Mouse (Mus musculus) forebrain, postnatal 0 days (tissue): ENCODE results near the gene Gatad2a. TPM values are rescaled to one million over a fixed set of nuclear protein-coding genes. Genes with fewer than 3 reads are reported as not detected.
A peak's percentile ranks its signal among the peaks of the same experiment; 100 is the strongest.
"Not testable (repeated sequence)": the region's sequence is repeated elsewhere in the genome, so short reads cannot be mapped to it uniquely, and the experiment has no call there.

Source experiments
- ATAC-seq: fragments of 200-750 bp; cut with Nextera tagmentation; 2 replicates; pipeline ENCODE4 v1.8.0; 2017; ENCODE audit warnings: mild to moderate bottlenecking, moderate library complexity
- DNase-seq: peaks from one replicate; pipeline ENCODE4 v3.0.0-alpha.2; 2015
- H3K27ac ChIP-seq: fragments of 300-500 bp; sonication (generic); 2 replicates; pipeline ENCODE4 v1.5.1; 2014; ENCODE audit warnings: low read depth, mild to moderate bottlenecking, antibody characterized with exemption, low read length, moderate library complexity, mixed read lengths
- H3K27me3 ChIP-seq: fragments of 300-500 bp; sonication (generic); 2 replicates; pipeline ENCODE4 v1.6.1; 2014; ENCODE audit warnings: mild to moderate bottlenecking, low read length, mixed read lengths; ENCODE audit not compliant: insufficient read depth
- H3K36me3 ChIP-seq: fragments of 300-500 bp; sonication (generic); 2 replicates; pipeline ENCODE4 v1.6.1; 2014; ENCODE audit warnings: mild to moderate bottlenecking, moderate library complexity; ENCODE audit not compliant: insufficient read depth
- H3K4me1 ChIP-seq: fragments of 300-500 bp; sonication (generic); 2 replicates; pipeline ENCODE4 v1.6.1; 2014; ENCODE audit warnings: antibody characterized with exemption; ENCODE audit not compliant: insufficient read depth
- H3K4me2 ChIP-seq: fragments of 300-500 bp; sonication (generic); 2 replicates; pipeline ENCODE4 v1.6.1; 2014; ENCODE audit warnings: low read depth, mild to moderate bottlenecking, moderate library complexity
- H3K4me3 ChIP-seq: fragments of 300-500 bp; sonication (generic); 2 replicates; pipeline ENCODE4 v1.5.1; 2014; ENCODE audit warnings: low read depth, low read length, mixed read lengths
- H3K9ac ChIP-seq: fragments of 300-500 bp; sonication (generic); 2 replicates; pipeline ENCODE4 v1.6.1; 2014; ENCODE audit warnings: mild to moderate bottlenecking
- H3K9me3 ChIP-seq: fragments of 300-500 bp; sonication (generic); 2 replicates; pipeline ENCODE4 v1.6.1; 2016; ENCODE audit warnings: low read length
- CTCF ChIP-seq: sonication (generic); IDR thresholded peaks from 2 replicates; pipeline ENCODE4 v1.5.1; 2016; ENCODE audit warnings: antibody characterized with exemption, control low read depth, low read depth
- WGBS: fragments of 180-500 bp; shearing (Covaris S2); extraction: QIAGEN DNeasy Blood & Tissue Kit; methylation state at CpG from one replicate; pipeline ENCODE4 v1.1.7; 2014; 5-methylcytosine and 5-hydroxymethylcytosine counted together
- polyA plus RNA-seq: library from polyadenylated mRNA; unstranded; fragments of >200 nt; fragmentation: Nextera tagmentation; extraction: Ambion mirVana; gene quantifications from 2 replicates; pipeline ENCODE4 v1.2.1, GENCODE M21; 2015
- total RNA-seq: library from RNA; depleted of rRNA; stranded (reverse); fragments of >200 nt; gene quantifications from 2 replicates; pipeline ENCODE4 v1.2.3, GENCODE M21; 2014

Gene Gatad2a
- total and polyA plus RNA-seq, 2 experiments from 2014 or later: 24.9 to 27.8 TPM

DNA sequence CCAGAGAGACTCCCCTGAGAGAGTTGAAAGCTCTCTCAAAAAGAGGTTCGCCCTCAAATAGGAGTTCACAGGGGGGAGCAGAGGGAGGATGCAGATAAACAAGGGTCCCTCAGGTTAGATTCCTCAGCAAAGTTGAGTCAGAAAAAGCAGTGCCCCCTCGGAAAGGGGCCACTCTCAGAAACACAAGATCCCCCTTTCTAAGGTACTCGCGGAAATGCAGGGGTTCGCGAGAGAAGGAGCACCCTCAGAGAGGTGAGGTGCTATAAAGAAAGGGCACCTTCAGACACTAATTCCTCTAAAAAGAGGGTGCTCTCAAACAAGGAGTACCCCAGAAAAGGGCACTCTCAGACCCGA lies 785 bp downstream of the Gatad2a start:
- no peak for DNase-seq
- no peaks in the 10 kb centered on the region for H3K27me3 ChIP-seq
- no peak for TF ChIP-seq CTCF
- no peaks in the 10 kb centered on the region for H3K36me3 ChIP-seq
- 0% methylated on average over 7 of the region's 7 CpGs for WGBS
- H3K4me1 ChIP-seq: 0 out of 2 replicates have a peak, but pooled peaks cover 6% of the 10 kb centered on the region
- no peaks in the 10 kb centered on the region for H3K9me3 ChIP-seq
- H3K9ac ChIP-seq: peak overlapping the region; percentile 77
- H3K4me2 ChIP-seq: peak overlapping the region; percentile 83
- ATAC-seq: no peak
- H3K4me3 ChIP-seq: peak overlapping the region; percentile 83
- H3K27ac ChIP-seq: no peak overlapping the region; the same call in 1 of the 2 replicates

DNA sequence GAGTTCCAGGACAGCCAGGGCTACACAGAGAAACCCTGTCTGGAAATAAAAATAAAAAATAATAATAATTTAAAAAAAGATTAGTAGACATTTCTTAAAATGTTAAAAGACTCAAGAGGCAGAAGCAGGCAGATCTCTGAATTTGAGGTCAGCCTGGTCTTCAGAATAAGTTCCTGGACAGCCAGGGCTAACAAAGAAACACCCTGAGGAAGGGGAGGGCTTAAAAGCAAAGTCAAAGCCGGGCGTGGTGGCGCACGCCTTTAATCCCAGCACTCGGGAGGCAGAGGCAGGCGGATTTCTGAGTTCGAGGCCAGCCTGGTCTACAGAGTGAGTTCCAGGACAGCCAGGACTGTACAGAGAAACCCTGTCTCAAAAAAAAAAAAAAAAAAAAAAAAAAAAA lies 7.2 kb downstream of the Gatad2a start:
- ATAC-seq, H3K27me3 ChIP-seq, H3K9ac ChIP-seq, H3K9me3 ChIP-seq, H3K4me2 ChIP-seq, H3K4me3 ChIP-seq, H3K36me3 ChIP-seq, H3K4me1 ChIP-seq, H3K27ac ChIP-seq, DNase-seq: not testable (repeated sequence)
- over 99% methylated on average over 6 of the region's 7 CpGs for WGBS

DNA sequence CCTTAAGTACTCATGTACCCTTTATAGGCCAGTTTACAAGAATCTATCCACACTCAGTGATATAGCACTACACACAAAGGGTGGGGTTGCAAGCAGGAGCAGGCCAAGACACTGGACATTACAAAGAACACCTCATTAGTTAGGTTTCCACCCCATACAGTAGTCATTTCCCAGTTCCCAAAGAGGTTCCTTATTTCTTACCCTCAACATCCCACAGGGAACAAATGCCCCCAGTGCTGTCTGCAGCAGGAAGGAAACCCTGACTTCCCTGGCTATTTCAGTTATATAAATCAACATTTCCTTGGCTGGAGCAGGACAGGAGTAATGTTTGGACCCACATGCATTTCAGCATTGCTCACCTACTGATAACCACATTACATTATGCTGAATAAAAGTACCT lies 8.4 kb downstream of the Gatad2a start:
- no peak overlapping the region for H3K9ac ChIP-seq
- no peaks in the 10 kb centered on the region for H3K4me1 ChIP-seq
- no peak overlapping the region for H3K4me2 ChIP-seq
- TF ChIP-seq CTCF: no peak
- no peak overlapping the region for H3K27ac ChIP-seq
- DNase-seq: no peak
- H3K9me3 ChIP-seq: no peaks in the 10 kb centered on the region
- H3K27me3 ChIP-seq: no peaks in the 10 kb centered on the region
- H3K4me3 ChIP-seq: no peak overlapping the region
- no peaks in the 10 kb centered on the region for H3K36me3 ChIP-seq
- ATAC-seq: no peak

- DNase-seq (no peak), ATAC-seq (no peak)
- no peak overlapping the region for H3K9ac ChIP-seq
- no peak overlapping the region for H3K27ac ChIP-seq
- H3K27me3 ChIP-seq: no peaks in the 10 kb centered on the region
- H3K9me3 ChIP-seq: no peaks in the 10 kb centered on the region
- no peak overlapping the region for H3K4me3 ChIP-seq
- 91% methylated on average over 2 of the region's 2 CpGs for WGBS
- TF ChIP-seq CTCF: no peak
- H3K36me3 ChIP-seq: no peaks in the 10 kb centered on the region
- H3K4me1 ChIP-seq: no peaks in the 10 kb centered on the region
- H3K4me2 ChIP-seq: no peak overlapping the region
These were observed 11.2 kb downstream of the Gatad2a start for GRCm38 (mm10) chr8:69984876-69985553.

DNA sequence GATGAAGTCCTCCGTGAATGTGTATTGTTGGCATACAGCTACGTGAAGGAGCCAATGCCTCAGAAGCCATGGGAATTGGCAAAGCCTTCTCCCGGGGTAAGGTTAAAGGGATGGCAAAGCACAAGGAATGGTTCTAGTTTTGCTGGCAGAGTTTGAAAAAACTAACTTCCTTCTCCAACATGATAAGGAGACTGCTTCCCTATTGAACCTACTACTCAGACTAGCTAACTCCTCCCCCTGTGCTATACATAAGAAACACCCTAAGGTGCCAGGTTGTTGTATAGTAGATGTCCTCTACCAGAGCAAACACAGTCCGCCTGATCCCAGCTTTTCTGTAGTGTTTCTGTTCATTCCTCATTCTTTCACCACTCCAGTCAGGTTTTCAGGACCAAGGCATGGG lies 17.7 kb downstream of the Gatad2a start:
- WGBS: 91% methylated on average over 4 of the region's 4 CpGs
- no peaks in the 10 kb centered on the region for H3K27me3 ChIP-seq
- H3K4me2 ChIP-seq: no peak overlapping the region
- ATAC-seq: no peak
- H3K4me3 ChIP-seq: no peak overlapping the region
- no peak overlapping the region for H3K27ac ChIP-seq
- no peak for TF ChIP-seq CTCF
- H3K9ac ChIP-seq: no peak overlapping the region
- H3K4me1 ChIP-seq: no peaks in the 10 kb centered on the region
- H3K9me3 ChIP-seq: no peaks in the 10 kb centered on the region
- H3K36me3 ChIP-seq: no peaks in the 10 kb centered on the region
- DNase-seq: no peak

DNA sequence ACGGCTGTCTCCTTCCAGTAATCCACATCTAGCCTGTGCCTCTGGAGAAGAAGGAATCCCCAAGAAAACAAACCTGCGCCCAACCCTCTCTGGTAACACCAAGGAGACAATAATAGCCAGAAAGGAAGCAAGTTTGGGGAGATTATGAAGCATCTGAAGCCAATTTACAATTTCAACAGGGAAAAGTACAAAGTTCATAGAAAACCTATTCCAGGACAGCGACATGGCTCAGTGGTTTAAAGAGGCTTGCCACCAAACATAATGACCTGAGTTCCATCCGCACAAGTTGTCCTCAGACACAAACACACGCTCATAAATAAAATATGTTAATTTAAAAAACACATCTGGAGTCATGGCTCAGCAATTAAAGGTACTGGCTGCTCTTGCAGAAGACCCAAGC lies 21.4 kb downstream of the Gatad2a start:
- TF ChIP-seq CTCF: no peak
- ATAC-seq: no peak
- Histone ChIP-seq H3K9me3 (no peaks in the 10 kb centered on the region), H3K9ac (peak overlapping the region; percentile 54; the same call in 1 of the 2 replicates), H3K4me1 (peaks cover 2% of the 10 kb centered on the region; the same call in 1 of the 2 replicates), H3K27me3 (no peaks in the 10 kb centered on the region), H3K27ac (0 out of 2 replicates have a peak overlapping the region, but pooled peaks have one; percentile 35), H3K4me3 (peak overlapping the region; percentile 86), H3K4me2 (peak overlapping the region; percentile 90), H3K36me3 (no peaks in the 10 kb centered on the region)
- 42% methylated on average over 5 of the region's 5 CpGs for WGBS
- no peak for DNase-seq

GRCm38 (mm10) chr8:69974194-69974614 lies 22.0 kb downstream of the Gatad2a start:
- H3K4me3 ChIP-seq: peak overlapping the region; percentile 86
- peak overlapping the region; percentile 90 for H3K4me2 ChIP-seq
- H3K9ac ChIP-seq: peak overlapping the region; percentile 54
- DNase-seq (peak; percentile 90), ATAC-seq (peak; percentile 92)
- no peak for TF ChIP-seq CTCF
- H3K27me3 ChIP-seq: no peaks in the 10 kb centered on the region
- no peaks in the 10 kb centered on the region for H3K36me3 ChIP-seq
- H3K27ac ChIP-seq: 0 out of 2 replicates have a peak overlapping the region, but pooled peaks have one; percentile 36
- H3K4me1 ChIP-seq: peaks cover 2% of the 10 kb centered on the region; the same call in 1 of the 2 replicates
- H3K9me3 ChIP-seq: no peaks in the 10 kb centered on the region
- under 1% methylated on average over 46 of the region's 50 CpGs for WGBS
